Mouse (Mus musculus): ENCODE results near the gene Ada.

- TF ChIP-seq CTCF (IDR thresholded peaks at IDR 0.05; ENCODE audit: low read depth) (no peak), EP300 (IDR thresholded peaks at IDR 0.05; ENCODE audit: low read depth) (no peak)
These were observed 47.1 kb downstream of the Ada start for GRCm38 (mm10) chr2:163702921-163703320.
